Mouse (Mus musculus) stomach, embryonic 15.5 days (tissue): ENCODE data around the gene Itpk1. TPM values are rescaled to one million over a fixed set of nuclear protein-coding genes. Genes with fewer than 3 reads are reported as not detected.

Source experiments
- ATAC-seq: fragments of 200-750 bp; cut with Nextera tagmentation; 2 replicates; pipeline ENCODE4 v1.8.0; 2017; ENCODE audit warnings: low read depth, moderate number of reproducible peaks, moderate TSS enrichment; ENCODE audit not compliant: insufficient read depth, low FRiP score
- H3K27ac ChIP-seq: fragments of 300-500 bp; sonication (generic); 2 replicates; pipeline ENCODE4 v1.5.1; 2015; ENCODE audit warnings: mild to moderate bottlenecking, inconsistent platforms
- H3K27me3 ChIP-seq: fragments of 300-500 bp; sonication (generic); replicated peaks from 2 replicates; pipeline ENCODE4 v1.6.1; 2015; ENCODE audit warnings: inconsistent platforms
- H3K36me3 ChIP-seq: fragments of 300-500 bp; sonication (generic); 2 replicates; pipeline ENCODE4 v1.6.1; 2015; ENCODE audit warnings: inconsistent platforms
- H3K4me1 ChIP-seq: fragments of 300-500 bp; sonication (generic); 2 replicates; pipeline ENCODE4 v1.6.1; 2015; ENCODE audit warnings: inconsistent platforms
- H3K4me2 ChIP-seq: fragments of 300-500 bp; sonication (generic); 2 replicates; pipeline ENCODE4 v1.6.1; 2015; ENCODE audit warnings: mild to moderate bottlenecking, inconsistent platforms
- H3K4me3 ChIP-seq: fragments of 300-500 bp; sonication (generic); replicated peaks from 2 replicates; pipeline ENCODE4 v1.5.1; 2015; ENCODE audit warnings: inconsistent platforms
- H3K9ac ChIP-seq: fragments of 300-500 bp; sonication (generic); 2 replicates; pipeline ENCODE4 v1.6.1; 2015; ENCODE audit warnings: inconsistent platforms
- H3K9me3 ChIP-seq: fragments of 300-500 bp; sonication (generic); 2 replicates; pipeline ENCODE4 v1.6.1; 2016; ENCODE audit warnings: inconsistent platforms
- WGBS: fragments of 180-500 bp; shearing (Covaris S2); methylation state at CpG from one replicate; pipeline ENCODE4 v1.1.7; 2015; 5-methylcytosine and 5-hydroxymethylcytosine counted together
- polyA plus RNA-seq: library from polyadenylated mRNA; unstranded; fragments of >200 nt; fragmentation: Nextera tagmentation; extraction: Ambion mirVana; gene quantifications from 2 replicates; pipeline ENCODE4 v1.2.1, GENCODE M21; 2015

Itpk1 gene
- polyA plus RNA-seq, 1 experiment from 2014 or later, result 20.1 TPM

- 84% methylated on average over 4 of the region's 4 CpGs for WGBS
- Histone ChIP-seq H3K9ac (no peak overlapping the region), H3K36me3 (no peaks in the 10 kb centered on the region), H3K4me1 (peaks cover 1% of the 10 kb centered on the region), H3K9me3 (no peaks in the 10 kb centered on the region), H3K27me3 (no peaks in the 10 kb centered on the region), H3K27ac (no peak overlapping the region), H3K4me2 (no peak overlapping the region), H3K4me3 (no peak overlapping the region)
- ATAC-seq, result no peak
Observed at GRCm38 (mm10) chr12:102613411-102613810, 91.3 kb downstream of the Itpk1 start.

DNA sequence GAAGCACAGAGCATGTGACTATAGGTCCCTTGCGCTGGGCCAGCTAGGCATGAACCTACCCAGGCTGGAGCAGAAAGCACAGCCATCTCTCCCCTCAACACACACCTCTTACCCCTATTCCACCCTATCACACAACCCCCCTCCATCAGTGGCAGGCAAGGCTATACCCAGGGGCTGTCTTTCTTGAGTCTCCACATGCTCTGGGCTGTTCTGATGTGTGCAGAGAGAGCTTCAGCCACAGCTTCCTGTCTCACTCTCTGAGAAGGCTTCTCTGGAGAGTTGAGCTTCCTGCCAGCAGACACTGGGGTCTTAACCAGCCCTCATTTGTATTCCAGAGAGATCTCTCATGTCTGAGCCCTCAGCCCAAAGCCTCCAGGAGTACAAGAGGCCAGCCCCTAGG, 92.3 kb downstream of the Itpk1 start:
- Histone ChIP-seq H3K36me3 (no peaks in the 10 kb centered on the region), H3K27ac (no peak overlapping the region), H3K4me1 (no peaks in the 10 kb centered on the region; the same call in 1 of the 2 replicates), H3K4me2 (no peak overlapping the region), H3K9ac (no peak overlapping the region), H3K4me3 (no peak overlapping the region), H3K9me3 (no peaks in the 10 kb centered on the region), H3K27me3 (no peaks in the 10 kb centered on the region)
- ATAC-seq, result no peak
- 89% methylated on average over 1 of the region's 1 CpGs for WGBS

DNA sequence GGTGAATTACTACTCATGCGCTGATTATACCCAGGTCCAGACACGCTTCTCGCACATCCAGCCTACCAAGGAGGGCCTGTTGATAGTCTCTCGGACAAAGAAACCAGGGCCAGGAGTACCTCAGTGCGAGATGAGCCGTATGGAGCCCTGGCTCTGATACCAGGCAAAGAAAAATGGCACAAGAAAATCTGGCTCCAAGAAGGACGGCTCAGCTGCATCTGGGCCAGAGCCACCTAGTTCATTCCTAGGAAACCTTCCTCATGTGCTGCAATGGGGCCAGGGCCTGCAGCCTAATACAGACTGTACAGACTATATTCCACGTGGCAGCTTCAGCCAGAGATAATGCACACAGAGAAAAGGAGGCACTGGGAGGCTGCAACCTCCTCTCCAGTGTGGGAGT, 93.8 kb downstream of the Itpk1 start:
- no peaks in the 10 kb centered on the region for H3K36me3 ChIP-seq
- no peaks in the 10 kb centered on the region for H3K4me1 ChIP-seq
- no peak overlapping the region for H3K9ac ChIP-seq
- ATAC-seq, result no peak
- no peaks in the 10 kb centered on the region for H3K27me3 ChIP-seq
- no peak overlapping the region for H3K4me2 ChIP-seq
- no peaks in the 10 kb centered on the region for H3K9me3 ChIP-seq
- H3K4me3 ChIP-seq, result no peak overlapping the region
- WGBS, result 87% methylated on average over 8 of the region's 8 CpGs
- no peak overlapping the region for H3K27ac ChIP-seq

- H3K36me3 ChIP-seq, result peaks cover 3% of the 10 kb centered on the region; the same call in 1 of the 2 replicates
- no peak overlapping the region for H3K4me3 ChIP-seq
- no peaks in the 10 kb centered on the region for H3K4me1 ChIP-seq
- no peaks in the 10 kb centered on the region for H3K27me3 ChIP-seq
- no peak overlapping the region for H3K27ac ChIP-seq
- WGBS, result 80% methylated on average over 11 of the region's 11 CpGs
- H3K4me2 ChIP-seq, result no peak overlapping the region
- no peak overlapping the region for H3K9ac ChIP-seq
- ATAC-seq, result no peak
- no peaks in the 10 kb centered on the region for H3K9me3 ChIP-seq
Observed at GRCm38 (mm10) chr12:102607808-102608517, 96.8 kb downstream of the Itpk1 start.

- WGBS, result 92% methylated on average over 8 of the region's 8 CpGs
- Histone ChIP-seq H3K36me3 (peaks cover 3% of the 10 kb centered on the region; the same call in 1 of the 2 replicates), H3K9me3 (no peaks in the 10 kb centered on the region), H3K27ac (no peak overlapping the region), H3K27me3 (no peaks in the 10 kb centered on the region), H3K4me2 (no peak overlapping the region), H3K4me3 (no peak overlapping the region), H3K4me1 (0 out of 2 replicates have a peak, but pooled peaks cover 1% of the 10 kb centered on the region), H3K9ac (no peak overlapping the region)
- ATAC-seq, result no peak
Observed at GRCm38 (mm10) chr12:102607066-102607465, 97.7 kb downstream of the Itpk1 start.

GRCm38 (mm10) chr12:102605607-102606006, 99.1 kb downstream of the Itpk1 start:
- no peak overlapping the region for H3K9ac ChIP-seq
- H3K9me3 ChIP-seq, result no peaks in the 10 kb centered on the region
- no peak overlapping the region for H3K4me3 ChIP-seq
- no peak for ATAC-seq
- H3K4me2 ChIP-seq, result no peak overlapping the region
- no peaks in the 10 kb centered on the region for H3K27me3 ChIP-seq
- WGBS, result 83% methylated on average over 6 of the region's 6 CpGs
- peaks cover 3% of the 10 kb centered on the region; the same call in 1 of the 2 replicates for H3K36me3 ChIP-seq
- H3K4me1 ChIP-seq, result 0 out of 2 replicates have a peak, but pooled peaks cover 2% of the 10 kb centered on the region
- H3K27ac ChIP-seq, result no peak overlapping the region

GRCm38 (mm10) chr12:102602255-102603041, 102.3 kb downstream of the Itpk1 start:
- Histone ChIP-seq H3K4me1 (peaks cover 7% of the 10 kb centered on the region; the same call in 1 of the 2 replicates), H3K9ac (no peak overlapping the region), H3K36me3 (peaks cover 3% of the 10 kb centered on the region; the same call in 1 of the 2 replicates), H3K9me3 (no peaks in the 10 kb centered on the region), H3K4me2 (no peak overlapping the region), H3K27ac (no peak overlapping the region), H3K4me3 (no peak overlapping the region), H3K27me3 (no peaks in the 10 kb centered on the region)
- no peak for ATAC-seq
- 72% methylated on average over 9 of the region's 9 CpGs for WGBS

GRCm38 (mm10) chr12:102601847-102602246, 102.9 kb downstream of the Itpk1 start:
- WGBS, result 46% methylated on average over 8 of the region's 8 CpGs
- H3K27me3 ChIP-seq, result no peaks in the 10 kb centered on the region
- H3K4me1 ChIP-seq, result peaks cover 7% of the 10 kb centered on the region; the same call in 1 of the 2 replicates
- ATAC-seq, result no peak
- H3K4me3 ChIP-seq, result no peak overlapping the region
- H3K9ac ChIP-seq, result no peak overlapping the region
- H3K36me3 ChIP-seq, result peaks cover 3% of the 10 kb centered on the region; the same call in 1 of the 2 replicates
- H3K9me3 ChIP-seq, result no peaks in the 10 kb centered on the region
- H3K27ac ChIP-seq, result no peak overlapping the region
- no peak overlapping the region for H3K4me2 ChIP-seq

DNA sequence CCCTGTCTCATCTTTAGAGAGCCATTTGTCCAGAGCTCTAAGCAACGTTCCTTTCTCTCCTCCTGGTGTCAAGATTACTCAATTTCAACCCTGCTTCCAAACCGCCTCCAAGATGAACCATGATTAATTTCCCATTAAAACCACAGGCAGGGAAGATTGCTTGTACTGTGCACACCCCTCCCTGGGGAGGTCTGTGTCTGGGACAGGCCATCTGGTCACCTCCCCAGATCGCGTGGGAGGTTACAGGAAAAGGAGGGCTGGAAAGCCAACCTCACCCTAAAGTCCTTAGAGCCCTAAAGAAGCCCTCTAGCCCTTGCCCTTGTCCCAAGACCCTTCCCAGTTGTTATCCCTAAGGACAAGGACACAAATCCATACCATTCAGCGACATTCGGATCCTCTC, 104.4 kb downstream of the Itpk1 start:
- H3K4me1 ChIP-seq, result peaks cover 7% of the 10 kb centered on the region; the same call in 1 of the 2 replicates
- no peak overlapping the region for H3K27ac ChIP-seq
- no peak for ATAC-seq
- no peak overlapping the region for H3K4me3 ChIP-seq
- WGBS, result 67% methylated on average over 6 of the region's 6 CpGs
- no peak overlapping the region for H3K4me2 ChIP-seq
- no peak overlapping the region for H3K9ac ChIP-seq
- peaks cover 3% of the 10 kb centered on the region; the same call in 1 of the 2 replicates for H3K36me3 ChIP-seq
- no peaks in the 10 kb centered on the region for H3K9me3 ChIP-seq
- H3K27me3 ChIP-seq, result no peaks in the 10 kb centered on the region

GRCm38 (mm10) chr12:102599801-102600200, 104.9 kb downstream of the Itpk1 start:
- no peak overlapping the region for H3K4me3 ChIP-seq
- H3K27ac ChIP-seq, result no peak overlapping the region
- no peak overlapping the region for H3K9ac ChIP-seq

DNA sequence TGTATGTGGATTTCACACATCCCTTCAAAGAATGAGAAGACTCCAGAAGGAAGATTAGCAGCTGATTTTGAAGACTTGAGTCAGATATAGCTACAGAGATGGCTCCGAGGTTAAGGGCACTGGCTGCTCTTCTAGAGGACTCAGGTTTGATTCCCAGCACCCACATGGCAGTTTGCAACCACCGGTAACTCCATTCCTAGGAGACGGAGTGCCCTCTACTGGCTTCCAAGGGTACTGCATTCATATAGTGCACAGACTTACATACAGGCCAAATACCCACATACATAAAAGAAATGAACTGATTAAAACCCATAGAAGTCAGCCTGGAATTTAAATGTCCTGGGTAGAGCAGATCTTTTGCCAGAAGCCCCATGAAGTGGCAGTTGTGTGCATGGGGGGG, 106.2 kb downstream of the Itpk1 start:
- WGBS, result 99% methylated on average over 3 of the region's 3 CpGs
- no peak overlapping the region for H3K4me3 ChIP-seq
- no peaks in the 10 kb centered on the region for H3K27me3 ChIP-seq
- H3K4me1 ChIP-seq, result peaks cover 10% of the 10 kb centered on the region
- no peaks in the 10 kb centered on the region for H3K9me3 ChIP-seq
- no peak for ATAC-seq
- H3K9ac ChIP-seq, result no peak overlapping the region
- no peaks in the 10 kb centered on the region for H3K36me3 ChIP-seq
- no peak overlapping the region for H3K27ac ChIP-seq
- no peak overlapping the region for H3K4me2 ChIP-seq

More at GRCm38 (mm10) chr12:102599801-102600200, 104.9 kb downstream of the Itpk1 start:
- peaks cover 7% of the 10 kb centered on the region; the same call in 1 of the 2 replicates for H3K4me1 ChIP-seq
- H3K36me3 ChIP-seq, result peaks cover 2% of the 10 kb centered on the region; the same call in 1 of the 2 replicates
- no peaks in the 10 kb centered on the region for H3K27me3 ChIP-seq
- WGBS, result 83% methylated on average over 7 of the region's 7 CpGs
- ATAC-seq, result 0 out of 2 replicates have a peak, but pooled peaks have one; percentile 19
- no peak overlapping the region for H3K4me2 ChIP-seq
- H3K9me3 ChIP-seq, result no peaks in the 10 kb centered on the region

DNA sequence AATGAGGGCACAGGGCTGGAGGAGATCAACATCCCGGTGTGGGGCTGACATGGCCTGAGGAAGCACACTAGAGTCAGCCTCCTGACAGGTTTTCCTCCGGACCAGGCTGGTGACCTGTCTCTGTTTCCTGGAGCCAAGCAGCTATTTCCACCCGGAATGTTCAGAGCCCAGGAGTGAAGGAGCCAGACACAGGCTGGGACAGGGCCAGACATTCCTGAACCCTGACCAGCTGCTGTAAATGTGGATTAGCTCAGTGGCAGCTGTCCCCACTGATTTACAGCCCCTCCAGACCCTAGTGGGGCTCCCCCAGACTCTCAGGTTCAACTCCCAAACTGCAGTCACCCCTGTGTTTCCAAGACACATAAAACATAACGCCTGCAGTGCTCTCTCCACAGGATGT, 107.3 kb downstream of the Itpk1 start:
- Histone ChIP-seq H3K4me2 (no peak overlapping the region), H3K9ac (no peak overlapping the region), H3K36me3 (no peaks in the 10 kb centered on the region), H3K9me3 (no peaks in the 10 kb centered on the region), H3K4me1 (peaks cover 16% of the 10 kb centered on the region), H3K27ac (peak overlapping the region; percentile 57), H3K27me3 (no peaks in the 10 kb centered on the region), H3K4me3 (no peak overlapping the region)
- 34% methylated on average over 4 of the region's 4 CpGs for WGBS
- peak; percentile 56; the same call in 1 of the 2 replicates for ATAC-seq
